Mouse (Mus musculus): ENCODE results near the gene Meioc. TPM values are rescaled to one million over a fixed set of nuclear protein-coding genes. Genes with fewer than 3 reads are reported as not detected.
A peak's percentile ranks its signal among the peaks of the same experiment; 100 is the strongest.
"Not testable (repeated sequence)": the region's sequence is repeated elsewhere in the genome, so short reads cannot be mapped to it uniquely, and the experiment has no call there.

Gene Meioc
- polyA plus RNA-seq, 1 experiment from 2014 or later: 1.2 TPM

DNA sequence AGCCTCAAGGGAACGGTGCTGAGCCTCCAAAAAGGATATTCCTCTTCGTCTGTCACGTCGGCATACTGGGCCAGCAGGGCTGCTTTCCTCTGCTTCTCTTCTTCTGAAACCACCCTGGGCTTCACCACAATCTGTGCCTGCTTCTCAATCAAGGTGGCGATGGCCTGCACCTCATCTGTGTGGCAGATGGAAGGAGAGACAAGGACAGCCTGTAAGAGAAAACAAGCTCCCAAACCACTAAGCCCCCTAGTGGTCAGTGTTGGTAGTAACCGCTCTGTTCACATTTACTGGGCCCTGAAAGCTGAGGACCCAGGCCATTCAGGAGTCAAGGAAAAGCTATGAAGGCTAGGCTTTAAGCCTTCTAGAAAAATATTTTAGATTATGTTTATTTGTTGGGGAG is 26.6 kb downstream of the Meioc start:
- no peak for ATAC-seq (ENCODE audit: extremely low read depth, insufficient number of reproducible peaks, low FRiP score, low TSS enrichment)
- 61% methylated on average over 6 of the region's 6 CpGs for WGBS
- Histone ChIP-seq H3K27ac (replicated peaks) (no peak overlapping the region), H3K9ac (no peak overlapping the region), H3K27me3 (replicated peaks) (no peaks in the 10 kb centered on the region), H3K36me3 (peaks cover 61% of the 10 kb centered on the region), H3K9me3 (no peaks in the 10 kb centered on the region), H3K4me2 (no peak overlapping the region), H3K4me3 (no peak overlapping the region), H3K4me1 (no peaks in the 10 kb centered on the region)

DNA sequence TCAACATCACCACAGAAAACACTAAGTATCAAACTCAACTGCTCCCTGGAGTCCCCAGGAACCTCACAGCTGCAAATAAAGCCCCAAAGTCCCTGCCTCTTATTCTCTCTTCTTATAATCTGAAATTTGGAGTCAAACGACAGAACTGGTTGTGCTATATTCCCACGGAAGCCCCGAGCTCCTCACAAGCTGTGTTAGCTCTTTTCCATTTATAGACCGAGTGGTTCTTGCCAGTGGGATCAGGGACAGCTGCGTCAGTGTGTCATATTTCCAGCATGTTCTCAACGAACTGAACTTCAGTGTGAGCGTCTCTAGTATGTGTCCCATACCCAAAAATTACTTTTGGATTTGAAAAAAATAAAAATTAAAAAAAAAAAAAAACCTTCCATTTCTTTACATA is 31.8 kb downstream of the Meioc start:
- no peak for ATAC-seq (ENCODE audit: extremely low read depth, insufficient number of reproducible peaks, low FRiP score, low TSS enrichment)
- WGBS: 89% methylated on average over 7 of the region's 7 CpGs
- Histone ChIP-seq H3K27ac (replicated peaks) (no peak overlapping the region), H3K9me3 (no peaks in the 10 kb centered on the region), H3K36me3 (peaks cover 33% of the 10 kb centered on the region), H3K4me2 (no peak overlapping the region), H3K4me3 (no peak overlapping the region), H3K9ac (no peak overlapping the region), H3K4me1 (peaks cover 18% of the 10 kb centered on the region), H3K27me3 (replicated peaks) (no peaks in the 10 kb centered on the region)

- H3K4me1 ChIP-seq: peaks cover 18% of the 10 kb centered on the region
- peak; percentile 83 for ATAC-seq (ENCODE audit: extremely low read depth, insufficient number of reproducible peaks, low FRiP score, low TSS enrichment)
- H3K36me3 ChIP-seq: peaks cover 24% of the 10 kb centered on the region
- peak within 1 kb of the TSS; percentile 68 for H3K27ac ChIP-seq (replicated peaks)
- peak within 1 kb of the TSS; percentile 91 for H3K9ac ChIP-seq
- WGBS: under 1% methylated on average over 49 of the region's 49 CpGs
- H3K4me2 ChIP-seq: peak within 1 kb of the TSS; percentile 86
- no peaks in the 10 kb centered on the region for H3K27me3 ChIP-seq (replicated peaks)
- H3K9me3 ChIP-seq: no peaks in the 10 kb centered on the region
- peak within 1 kb of the TSS; percentile 83 for H3K4me3 ChIP-seq
Observed at GRCm38 (mm10) chr11:102697338-102698017, 34.0 kb downstream of the Meioc start, which contains the start of gene Ccdc43. TSS of gene Ccdc43 (minus strand) at chr11:102697782.

DNA sequence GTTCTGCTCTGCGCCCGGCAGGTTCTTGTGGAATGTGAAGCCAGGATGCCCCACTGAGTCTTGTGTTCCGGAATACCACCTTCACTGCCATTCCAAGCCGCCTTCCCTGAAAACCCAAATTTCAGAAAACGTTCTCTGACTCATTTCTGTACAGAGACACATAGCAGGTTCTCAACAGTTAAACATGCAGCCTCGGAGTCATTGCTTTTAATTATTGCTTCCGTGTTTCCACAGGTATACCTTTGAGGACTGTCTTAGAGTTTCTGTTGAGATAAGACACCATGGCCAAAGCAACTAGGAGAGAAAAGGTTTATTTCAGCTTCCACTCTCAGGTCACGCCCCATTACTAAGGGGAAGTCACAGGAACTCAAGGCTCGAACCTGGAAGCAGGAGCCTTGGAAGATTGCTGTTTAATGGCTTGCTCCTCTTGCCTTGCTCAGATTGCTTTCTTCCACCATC is 34.5 kb downstream of the Meioc start:
- Histone ChIP-seq H3K27ac (replicated peaks) (no peak overlapping the region), H3K36me3 (peaks cover 20% of the 10 kb centered on the region), H3K9ac (peak overlapping the region; percentile 91), H3K4me1 (peaks cover 18% of the 10 kb centered on the region), H3K4me3 (peak overlapping the region; percentile 83), H3K27me3 (replicated peaks) (no peaks in the 10 kb centered on the region), H3K9me3 (no peaks in the 10 kb centered on the region), H3K4me2 (peak overlapping the region; percentile 86)
- no peak for ATAC-seq (ENCODE audit: extremely low read depth, insufficient number of reproducible peaks, low FRiP score, low TSS enrichment)
- 15% methylated on average over 9 of the region's 9 CpGs for WGBS

GRCm38 (mm10) chr11:102702206-102702605 is 38.7 kb downstream of the Meioc start:
- H3K9me3 ChIP-seq; H3K4me2 ChIP-seq; H3K9ac ChIP-seq; H3K4me1 ChIP-seq; H3K27ac ChIP-seq (replicated peaks); H3K4me3 ChIP-seq; ATAC-seq (ENCODE audit: extremely low read depth, insufficient number of reproducible peaks, low FRiP score, low TSS enrichment); H3K36me3 ChIP-seq; H3K27me3 ChIP-seq (replicated peaks): not testable (repeated sequence)
- 87% methylated on average over 6 of the region's 6 CpGs for WGBS

DNA sequence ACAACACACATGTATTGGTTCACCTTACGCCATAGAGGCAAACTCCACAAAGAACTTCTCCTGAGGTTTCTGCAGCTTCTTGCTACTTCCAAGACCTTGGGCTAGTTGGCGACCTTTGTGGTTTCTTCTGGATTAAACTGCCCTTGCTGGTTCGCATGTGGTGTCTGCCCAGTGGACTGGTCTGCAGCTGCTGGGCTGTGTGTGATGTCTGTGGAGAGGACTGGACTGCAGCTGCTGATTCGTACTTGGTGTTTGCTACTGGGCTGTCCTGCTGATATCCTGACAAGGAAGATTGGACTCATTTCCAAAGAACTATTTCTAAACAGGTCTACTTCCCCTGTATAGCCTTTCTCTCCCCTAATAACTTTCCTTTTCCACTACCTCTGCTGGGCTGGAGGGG is 48.9 kb downstream of the Meioc start:
- Histone ChIP-seq H3K4me2 (no peak overlapping the region), H3K9me3 (peaks cover 10% of the 10 kb centered on the region; the same call in 1 of the 2 replicates), H3K9ac (no peak overlapping the region), H3K4me3 (no peak overlapping the region), H3K27me3 (replicated peaks) (peaks cover 5% of the 10 kb centered on the region), H3K4me1 (no peaks in the 10 kb centered on the region), H3K36me3 (no peaks in the 10 kb centered on the region), H3K27ac (replicated peaks) (no peak overlapping the region)
- ATAC-seq (ENCODE audit: extremely low read depth, insufficient number of reproducible peaks, low FRiP score, low TSS enrichment): no peak
- 81% methylated on average over 4 of the region's 4 CpGs for WGBS

- not testable (repeated sequence) for ATAC-seq (ENCODE audit: extremely low read depth, insufficient number of reproducible peaks, low FRiP score, low TSS enrichment); H3K36me3 ChIP-seq; H3K4me3 ChIP-seq; H3K27me3 ChIP-seq (replicated peaks); H3K4me1 ChIP-seq; H3K27ac ChIP-seq (replicated peaks); H3K9ac ChIP-seq; H3K4me2 ChIP-seq
- 72% methylated on average over 2 of the region's 2 CpGs for WGBS
- H3K9me3 ChIP-seq: peaks cover 18% of the 10 kb centered on the region
Observed at GRCm38 (mm10) chr11:102714578-102714977, 51.1 kb downstream of the Meioc start.

- Histone ChIP-seq H3K9ac (no peak overlapping the region), H3K36me3 (no peaks in the 10 kb centered on the region), H3K27ac (replicated peaks) (no peak overlapping the region), H3K4me3 (no peak overlapping the region), H3K27me3 (replicated peaks) (no peaks in the 10 kb centered on the region), H3K4me1 (no peaks in the 10 kb centered on the region), H3K9me3 (peaks cover 18% of the 10 kb centered on the region), H3K4me2 (no peak overlapping the region)
- 71% methylated on average over 7 of the region's 7 CpGs for WGBS
- ATAC-seq (ENCODE audit: extremely low read depth, insufficient number of reproducible peaks, low FRiP score, low TSS enrichment): no peak
Observed at GRCm38 (mm10) chr11:102716135-102716534, 52.6 kb downstream of the Meioc start.

- 28% methylated on average over 3 of the region's 3 CpGs for WGBS
- H3K4me1 ChIP-seq: no peaks in the 10 kb centered on the region
- no peak overlapping the region for H3K27ac ChIP-seq (replicated peaks)
- H3K4me2 ChIP-seq: no peak overlapping the region
- no peaks in the 10 kb centered on the region for H3K36me3 ChIP-seq
- no peak overlapping the region for H3K4me3 ChIP-seq
- no peaks in the 10 kb centered on the region for H3K9me3 ChIP-seq
- no peak for ATAC-seq (ENCODE audit: extremely low read depth, insufficient number of reproducible peaks, low FRiP score, low TSS enrichment)
- peaks cover 6% of the 10 kb centered on the region; the same call in 1 of the 2 replicates for H3K27me3 ChIP-seq (replicated peaks)
- H3K9ac ChIP-seq: no peak overlapping the region
Observed at GRCm38 (mm10) chr11:102725574-102725973, 62.1 kb downstream of the Meioc start.

- Histone ChIP-seq H3K4me1 (no peaks in the 10 kb centered on the region), H3K4me3 (no peak overlapping the region), H3K27ac (replicated peaks) (no peak overlapping the region), H3K36me3 (no peaks in the 10 kb centered on the region), H3K27me3 (replicated peaks) (no peaks in the 10 kb centered on the region), H3K4me2 (no peak overlapping the region), H3K9me3 (no peaks in the 10 kb centered on the region), H3K9ac (no peak overlapping the region)
- WGBS: 42% methylated on average over 7 of the region's 7 CpGs
- ATAC-seq (ENCODE audit: extremely low read depth, insufficient number of reproducible peaks, low FRiP score, low TSS enrichment): no peak
Observed at GRCm38 (mm10) chr11:102728614-102729013, 65.1 kb downstream of the Meioc start.

DNA sequence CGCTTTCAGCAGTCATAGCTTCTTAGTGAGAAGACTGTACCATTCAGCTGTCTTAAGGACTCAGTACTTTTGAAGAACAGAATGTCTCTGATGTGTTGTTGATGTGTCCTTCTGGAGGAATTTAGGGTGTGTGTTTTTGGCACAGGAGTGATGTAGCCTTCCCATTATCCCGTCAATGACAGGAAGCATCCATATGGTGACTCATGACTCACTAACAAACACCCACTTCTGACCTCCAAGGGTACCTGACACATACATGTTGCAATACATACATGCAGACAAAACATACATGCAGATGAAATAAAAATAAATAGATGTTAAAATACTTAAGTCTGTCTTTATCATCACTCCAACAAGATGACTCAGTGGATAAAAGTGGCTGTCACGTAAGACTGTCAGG is 66.3 kb downstream of the Meioc start:
- Histone ChIP-seq H3K4me2 (no peak overlapping the region), H3K27ac (replicated peaks) (no peak overlapping the region), H3K27me3 (replicated peaks) (no peaks in the 10 kb centered on the region), H3K36me3 (no peaks in the 10 kb centered on the region), H3K4me1 (no peaks in the 10 kb centered on the region), H3K9me3 (no peaks in the 10 kb centered on the region), H3K4me3 (no peak overlapping the region), H3K9ac (no peak overlapping the region)
- 69% methylated on average over 3 of the region's 3 CpGs for WGBS
- no peak for ATAC-seq (ENCODE audit: extremely low read depth, insufficient number of reproducible peaks, low FRiP score, low TSS enrichment)

DNA sequence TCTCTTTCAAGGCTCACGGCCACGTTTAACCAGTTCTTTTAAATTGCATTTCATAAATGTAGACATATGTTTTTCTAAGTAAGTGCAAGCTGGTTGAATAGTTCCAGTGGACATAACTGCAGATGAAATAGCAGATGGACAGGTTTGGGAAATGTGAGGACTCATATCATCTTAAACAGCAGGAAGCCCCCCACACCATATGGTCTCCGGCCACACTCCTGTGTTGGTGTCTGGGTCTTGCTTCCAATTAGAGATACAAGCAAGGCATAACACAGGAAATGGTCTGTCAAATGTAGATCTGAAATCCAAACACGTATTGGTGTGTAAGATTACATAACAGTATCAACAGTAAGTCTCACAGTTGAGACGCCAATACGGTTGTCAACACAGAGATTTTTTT is 67.8 kb downstream of the Meioc start:
- H3K27ac ChIP-seq (replicated peaks): no peak overlapping the region
- H3K4me3 ChIP-seq: no peak overlapping the region
- H3K9me3 ChIP-seq: no peaks in the 10 kb centered on the region
- WGBS: 66% methylated on average over 6 of the region's 6 CpGs
- H3K9ac ChIP-seq: no peak overlapping the region
- no peaks in the 10 kb centered on the region for H3K36me3 ChIP-seq
- ATAC-seq (ENCODE audit: extremely low read depth, insufficient number of reproducible peaks, low FRiP score, low TSS enrichment): no peak
- H3K27me3 ChIP-seq (replicated peaks): no peaks in the 10 kb centered on the region
- no peaks in the 10 kb centered on the region for H3K4me1 ChIP-seq
- no peak overlapping the region for H3K4me2 ChIP-seq
